Mouse (Mus musculus) forebrain, embryonic 11.5 days (tissue): ENCODE results near the gene Tvp23a. TPM values are rescaled to one million over a fixed set of nuclear protein-coding genes. Genes with fewer than 3 reads are reported as not detected.

ENCODE experiments used
- ATAC-seq: fragments of 200-750 bp; cut with Nextera tagmentation; replicated peaks from 2 replicates; pipeline ENCODE4 v1.8.0; 2017; ENCODE audit warnings: moderate TSS enrichment; ENCODE audit not compliant: low FRiP score
- DNase-seq: peaks from one replicate; pipeline ENCODE4 v3.0.0-alpha.2; 2017; ENCODE audit warnings: low spot score
- H3K27ac ChIP-seq: fragments of 300-500 bp; sonication (generic); 2 replicates; pipeline ENCODE4 v1.5.1; 2014; ENCODE audit warnings: low read depth, low read length
- H3K27me3 ChIP-seq: fragments of 300-500 bp; sonication (generic); 2 replicates; pipeline ENCODE4 v1.6.1; 2014; ENCODE audit warnings: mild to moderate bottlenecking, low read length, mixed read lengths; ENCODE audit not compliant: control insufficient read depth, insufficient read depth
- H3K36me3 ChIP-seq: fragments of 300-500 bp; sonication (generic); 2 replicates; pipeline ENCODE4 v1.6.1; 2014; ENCODE audit warnings: mild to moderate bottlenecking, low read length, moderate library complexity, mixed read lengths; ENCODE audit not compliant: control insufficient read depth, insufficient read depth
- H3K4me1 ChIP-seq: fragments of 300-500 bp; sonication (generic); replicated peaks from 2 replicates; pipeline ENCODE4 v1.6.1; 2014; ENCODE audit warnings: low read length, mixed read lengths; ENCODE audit not compliant: control insufficient read depth, insufficient read depth
- H3K4me2 ChIP-seq: fragments of 300-500 bp; sonication (generic); 2 replicates; pipeline ENCODE4 v1.6.1; 2014; ENCODE audit warnings: low read depth, mild to moderate bottlenecking, low read length, moderate library complexity, mixed read lengths; ENCODE audit not compliant: severe bottlenecking
- H3K4me3 ChIP-seq: fragments of 300-500 bp; sonication (generic); 2 replicates; pipeline ENCODE4 v1.5.1; 2014; ENCODE audit warnings: low read depth, low read length
- H3K9ac ChIP-seq: fragments of 300-500 bp; sonication (generic); 2 replicates; pipeline ENCODE4 v1.6.1; 2014; ENCODE audit warnings: low read length
- H3K9me3 ChIP-seq: fragments of 300-500 bp; sonication (generic); 2 replicates; pipeline ENCODE4 v1.6.1; 2016; ENCODE audit warnings: low read length, mixed read lengths; ENCODE audit not compliant: control insufficient read depth
- WGBS: fragments of 180-500 bp; shearing (Covaris S2); extraction: QIAGEN DNeasy Blood & Tissue Kit; methylation state at CpG from one replicate; pipeline ENCODE4 v1.1.7; 2014; 5-methylcytosine and 5-hydroxymethylcytosine counted together
- polyA plus RNA-seq: library from polyadenylated mRNA; unstranded; fragments of >200 nt; fragmentation: Nextera tagmentation; extraction: Ambion mirVana; gene quantifications from 2 replicates; pipeline ENCODE4 v1.2.1, GENCODE M21; 2014

The Tvp23a gene
- polyA plus RNA-seq, 1 experiment from 2014 or later: 22.8 TPM

- no peaks in the 10 kb centered on the region for H3K4me1 ChIP-seq
- peaks cover 6% of the 10 kb centered on the region; the same call in 1 of the 2 replicates for H3K27me3 ChIP-seq
- no peak overlapping the region for H3K4me2 ChIP-seq
- H3K4me3 ChIP-seq: no peak overlapping the region
- no peak overlapping the region for H3K27ac ChIP-seq
- H3K9me3 ChIP-seq: no peaks in the 10 kb centered on the region
- ATAC-seq: no peak
- H3K36me3 ChIP-seq: no peaks in the 10 kb centered on the region
- WGBS: 75% methylated on average over 5 of the region's 5 CpGs
- DNase-seq: no peak
- no peak overlapping the region for H3K9ac ChIP-seq
Measured at GRCm38 (mm10) chr16:10398755-10399154, 48.4 kb downstream of the Tvp23a start.

DNA sequence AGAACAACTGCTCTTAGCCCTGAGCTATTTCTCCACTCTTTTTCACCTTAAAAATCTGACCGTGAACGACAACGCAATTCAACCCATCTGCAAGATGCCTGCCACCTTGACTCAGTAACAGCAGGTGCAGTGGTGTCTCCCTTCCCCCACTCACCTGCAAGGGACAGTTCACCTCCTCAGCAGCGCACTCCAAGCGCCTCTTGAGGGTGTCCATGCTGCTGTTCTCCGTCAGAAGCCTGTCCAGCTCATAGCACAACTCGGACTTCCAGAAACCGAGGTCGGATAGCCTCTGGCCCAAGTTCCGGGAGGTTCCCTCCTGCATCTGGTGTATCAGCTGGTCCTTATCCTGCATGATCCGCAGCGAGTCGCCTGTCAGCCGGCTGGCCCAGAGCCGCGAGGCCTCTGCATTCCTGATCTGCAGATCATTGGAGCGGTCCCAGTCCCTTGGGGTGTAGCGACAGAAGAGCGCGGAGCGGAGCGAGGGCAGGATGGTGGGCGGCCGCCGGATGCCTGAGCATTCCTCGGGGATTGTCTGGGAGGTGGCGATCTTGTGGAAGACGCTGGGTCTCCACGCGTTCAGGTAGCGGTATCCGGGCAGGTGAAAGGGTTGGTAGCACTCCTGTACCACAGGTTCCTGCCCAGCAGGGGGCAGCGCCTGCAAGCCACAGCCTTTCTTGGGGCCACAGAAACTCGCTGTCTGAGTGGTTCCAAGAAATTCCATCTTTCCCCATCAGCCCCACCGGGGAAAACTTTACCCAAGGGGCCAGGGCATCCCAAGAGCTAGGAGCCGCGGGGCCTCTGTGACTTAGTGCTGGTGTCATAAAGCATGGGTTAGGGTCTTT lies 52.2 kb downstream of the Tvp23a start, which contains the start of gene Tekt5:
Gene Tekt5, minus strand, starts transcription at position 792 of the 842 bp plus-strand sequence.
- Histone ChIP-seq H3K27me3 (peaks cover 6% of the 10 kb centered on the region; the same call in 1 of the 2 replicates), H3K4me2 (peak within 1 kb of the TSS; percentile 48), H3K9me3 (no peaks in the 10 kb centered on the region), H3K9ac (0 out of 2 replicates have a peak within 1 kb of the TSS, but pooled peaks have one; percentile 16), H3K4me3 (peak within 1 kb of the TSS; percentile 14), H3K4me1 (no peaks in the 10 kb centered on the region), H3K36me3 (no peaks in the 10 kb centered on the region), H3K27ac (no peak within 1 kb of the TSS)
- no peak for ATAC-seq
- 8% methylated on average over 37 of the region's 37 CpGs for WGBS
- peak; percentile 67 for DNase-seq

- H3K9ac ChIP-seq: no peak overlapping the region
- WGBS: 88% methylated on average over 9 of the region's 9 CpGs
- no peak for DNase-seq
- H3K27ac ChIP-seq: no peak overlapping the region
- no peak for ATAC-seq
- H3K4me2 ChIP-seq: no peak overlapping the region
- H3K36me3 ChIP-seq: no peaks in the 10 kb centered on the region
- no peak overlapping the region for H3K4me3 ChIP-seq
- no peaks in the 10 kb centered on the region for H3K9me3 ChIP-seq
- peaks cover 6% of the 10 kb centered on the region; the same call in 1 of the 2 replicates for H3K27me3 ChIP-seq
- H3K4me1 ChIP-seq: no peaks in the 10 kb centered on the region
Measured at GRCm38 (mm10) chr16:10392587-10392986, 54.6 kb downstream of the Tvp23a start.

DNA sequence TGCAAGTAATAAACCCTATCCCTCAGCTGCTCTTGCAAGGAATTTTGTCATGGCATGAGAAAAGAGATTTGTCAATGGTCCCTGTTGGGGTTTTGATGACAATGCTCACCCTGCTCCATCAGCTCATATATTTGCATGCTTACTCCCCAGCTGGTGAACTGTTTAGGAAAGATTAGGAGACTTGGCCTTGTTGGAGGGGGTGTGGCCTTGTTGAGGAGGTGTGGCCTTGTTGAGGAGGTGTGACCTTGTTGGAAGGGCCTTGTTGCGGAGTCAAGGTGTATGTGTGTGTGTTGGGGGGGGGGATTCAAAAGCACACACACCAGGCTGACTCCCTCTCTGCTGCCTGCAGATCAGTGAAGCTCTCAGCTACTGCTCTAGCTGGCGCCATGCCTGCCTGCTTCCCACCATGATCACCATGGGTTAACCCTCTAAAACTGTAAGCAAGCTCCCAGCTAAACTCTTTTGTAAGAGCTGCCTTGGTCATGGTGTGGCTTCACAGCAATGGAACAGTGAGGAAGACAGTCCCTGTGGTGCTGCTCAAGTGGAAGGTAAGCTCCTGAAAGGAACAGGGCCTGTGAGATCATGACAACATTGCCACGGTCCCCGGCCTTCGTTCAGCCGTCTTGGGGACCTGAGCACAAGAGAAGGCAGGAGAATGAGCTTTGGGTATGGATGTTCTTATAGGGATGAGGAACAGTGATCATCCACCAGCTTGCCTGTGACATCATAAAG lies 58.4 kb downstream of the Tvp23a start:
- WGBS: 91% methylated on average over 6 of the region's 6 CpGs
- Histone ChIP-seq H3K27ac (no peak overlapping the region), H3K4me2 (no peak overlapping the region), H3K4me1 (0 out of 2 replicates have a peak, but pooled peaks cover 2% of the 10 kb centered on the region), H3K9me3 (no peaks in the 10 kb centered on the region), H3K9ac (no peak overlapping the region), H3K4me3 (no peak overlapping the region), H3K27me3 (no peaks in the 10 kb centered on the region; the same call in 1 of the 2 replicates), H3K36me3 (no peaks in the 10 kb centered on the region)
- no peak for ATAC-seq
- no peak for DNase-seq

DNA sequence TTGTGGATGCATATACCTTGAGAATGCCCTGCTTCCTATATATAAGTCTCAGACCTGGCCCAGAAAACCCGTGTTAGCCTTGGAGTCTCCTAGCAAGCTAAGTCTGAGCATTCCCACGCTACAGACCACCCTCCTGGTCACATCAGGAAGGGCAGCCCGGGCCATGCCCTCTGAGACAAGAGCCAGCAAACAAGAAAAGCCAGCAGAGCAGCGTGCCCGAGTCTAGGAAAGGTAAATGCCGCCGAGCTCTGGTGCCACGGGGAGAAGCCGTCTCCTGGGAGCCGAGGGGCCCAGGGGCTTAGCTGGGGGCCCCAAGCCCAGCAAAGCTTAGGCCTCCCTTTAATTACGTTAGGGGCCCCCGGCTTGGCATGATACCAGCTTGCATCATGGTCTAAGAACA lies 61.9 kb downstream of the Tvp23a start:
- H3K4me1 ChIP-seq: 0 out of 2 replicates have a peak, but pooled peaks cover 2% of the 10 kb centered on the region
- no peak overlapping the region for H3K4me3 ChIP-seq
- H3K9me3 ChIP-seq: no peaks in the 10 kb centered on the region
- no peak overlapping the region for H3K27ac ChIP-seq
- DNase-seq (no peak), ATAC-seq (no peak)
- H3K36me3 ChIP-seq: no peaks in the 10 kb centered on the region
- no peak overlapping the region for H3K9ac ChIP-seq
- WGBS: 85% methylated on average over 12 of the region's 12 CpGs
- H3K4me2 ChIP-seq: no peak overlapping the region
- H3K27me3 ChIP-seq: no peaks in the 10 kb centered on the region

DNA sequence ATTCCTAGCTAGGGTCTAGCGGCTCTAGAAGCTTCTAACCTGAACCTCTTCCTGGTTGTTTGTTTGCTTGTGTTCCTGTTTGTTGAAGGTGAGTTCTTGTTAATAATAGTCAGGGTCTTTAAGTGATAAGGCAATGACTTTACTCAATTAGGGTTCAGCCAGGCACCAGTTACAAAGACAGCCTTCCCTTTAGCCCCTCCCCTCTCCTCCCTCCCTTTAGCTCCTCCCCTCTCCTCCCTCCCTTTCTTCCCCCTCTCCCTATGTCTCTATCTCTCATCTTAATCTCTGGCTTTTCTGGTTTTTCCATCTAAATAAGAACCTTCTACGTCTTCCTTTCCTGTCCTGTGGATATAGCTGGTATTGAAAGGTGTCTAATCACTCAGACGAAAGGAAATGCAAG lies 62.6 kb downstream of the Tvp23a start:
- no peak overlapping the region for H3K9ac ChIP-seq
- H3K4me1 ChIP-seq: 0 out of 2 replicates have a peak, but pooled peaks cover 2% of the 10 kb centered on the region
- no peak overlapping the region for H3K4me3 ChIP-seq
- no peaks in the 10 kb centered on the region for H3K27me3 ChIP-seq
- no peaks in the 10 kb centered on the region for H3K36me3 ChIP-seq
- WGBS: 64% methylated on average over 3 of the region's 3 CpGs
- H3K4me2 ChIP-seq: no peak overlapping the region
- H3K9me3 ChIP-seq: no peaks in the 10 kb centered on the region
- no peak overlapping the region for H3K27ac ChIP-seq
- DNase-seq: no peak
- no peak for ATAC-seq

DNA sequence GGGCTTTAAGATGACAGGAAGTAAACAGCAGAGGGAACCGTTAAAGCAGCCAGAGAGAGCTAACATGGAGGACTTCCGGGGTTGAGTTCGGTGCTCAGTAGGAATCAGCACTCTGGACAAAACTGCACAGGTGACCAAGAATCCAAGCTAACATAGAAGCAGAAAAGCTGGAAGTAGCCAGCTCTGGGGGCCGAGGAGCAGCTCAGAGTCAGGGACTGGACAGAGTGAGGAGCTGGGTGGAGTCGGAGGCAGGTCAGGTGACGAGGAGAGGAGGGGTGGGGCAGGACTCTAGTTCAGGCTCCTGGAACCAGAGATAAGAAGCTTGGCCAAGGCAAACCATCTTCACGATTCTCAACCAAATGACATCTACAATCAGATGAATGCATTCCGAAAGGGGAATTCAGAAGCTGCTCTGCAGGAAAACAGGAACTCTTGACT lies 63.1 kb downstream of the Tvp23a start:
- H3K4me3 ChIP-seq: no peak overlapping the region
- WGBS: 37% methylated on average over 8 of the region's 8 CpGs
- no peaks in the 10 kb centered on the region for H3K27me3 ChIP-seq
- 0 out of 2 replicates have a peak overlapping the region, but pooled peaks have one; percentile 12 for H3K4me2 ChIP-seq
- H3K9ac ChIP-seq: no peak overlapping the region
- no peaks in the 10 kb centered on the region for H3K36me3 ChIP-seq
- DNase-seq (no peak), ATAC-seq (no peak)
- 0 out of 2 replicates have a peak, but pooled peaks cover 2% of the 10 kb centered on the region for H3K4me1 ChIP-seq
- no peak overlapping the region for H3K27ac ChIP-seq
- H3K9me3 ChIP-seq: no peaks in the 10 kb centered on the region

- Histone ChIP-seq H3K36me3 (no peaks in the 10 kb centered on the region), H3K27ac (no peak overlapping the region), H3K4me2 (no peak overlapping the region), H3K9ac (no peak overlapping the region), H3K4me3 (no peak overlapping the region), H3K27me3 (no peaks in the 10 kb centered on the region), H3K4me1 (0 out of 2 replicates have a peak, but pooled peaks cover 2% of the 10 kb centered on the region), H3K9me3 (no peaks in the 10 kb centered on the region)
- DNase-seq: no peak
- WGBS: 79% methylated on average over 2 of the region's 2 CpGs
- ATAC-seq: no peak
Measured at GRCm38 (mm10) chr16:10379531-10379930, 67.6 kb downstream of the Tvp23a start.
